Mouse (Mus musculus) heart, adult 2 months (tissue): ENCODE measurements at regions not wholly inside any gene's neighbourhood (a gene's known extent, or its start where the extent isn't known, plus 50 kb on each side); places are given as distances from the start of the nearest gene placed in this dataset.

Source experiments
- DNase-seq, 2 experiments: peaks; one replicate each; pipeline ENCODE4 v3.0.0; 2021
- H3K27ac ChIP-seq: fragments of 200-600 bp; 2 replicates; pipeline ENCODE4 v1.8.1; 2022
- H3K27me3 ChIP-seq: fragments of 200-500 bp; 2 replicates; pipeline ENCODE4 v1.6.1; 2012; ENCODE audit warnings: mild to moderate bottlenecking, low read length, inconsistent platforms, mixed read lengths; ENCODE audit not compliant: control insufficient read depth, insufficient read depth
- H3K36me3 ChIP-seq: fragments of 200-500 bp; 2 replicates; pipeline ENCODE4 v1.6.1; 2012; ENCODE audit warnings: low read length, inconsistent platforms; ENCODE audit not compliant: control insufficient read depth, insufficient read depth
- H3K4me1 ChIP-seq: fragments of 200-500 bp; 2 replicates; pipeline ENCODE4 v1.6.1; 2011; ENCODE audit warnings: low read length; ENCODE audit not compliant: control insufficient read depth, insufficient read depth
- H3K4me3 ChIP-seq: fragments of 200-600 bp; 2 replicates; pipeline ENCODE4 v1.8.1; 2022
- H3K79me2 ChIP-seq: fragments of 200-500 bp; replicated peaks from 2 replicates; pipeline ENCODE4 v1.6.1; 2012; ENCODE audit warnings: mild to moderate bottlenecking, inconsistent platforms, low read length, moderate library complexity, mixed read lengths; ENCODE audit not compliant: control insufficient read depth, insufficient read depth
- H3K9ac ChIP-seq: fragments of 200-500 bp; 2 replicates; pipeline ENCODE4 v1.6.1; 2012; ENCODE audit warnings: low read depth, mild to moderate bottlenecking, control low read depth, inconsistent platforms, low read length, mixed read lengths
- CTCF ChIP-seq: fragments of 200-600 bp; IDR thresholded peaks from 2 replicates; pipeline ENCODE4 v1.8.1; 2022; ENCODE audit warnings: antibody characterized with exemption, mild to moderate bottlenecking, moderate library complexity
- EP300 ChIP-seq: fragments of 200-500 bp; IDR thresholded peaks from 2 replicates; pipeline ENCODE4 v1.6.1; 2011; ENCODE audit warnings: low read depth, low read length, control low read depth; ENCODE audit not compliant: insufficient read depth
- POLR2A ChIP-seq: fragments of 200-500 bp; IDR thresholded peaks from 2 replicates; pipeline ENCODE4 v1.6.1; 2011; ENCODE audit warnings: mild to moderate bottlenecking, low read depth, low read length, control low read depth; ENCODE audit not compliant: insufficient read depth
- WGBS: fragments of 180-500 bp; shearing (Covaris S2); methylation state at CpG from one replicate; pipeline ENCODE4 v1.1.7; 2018; 5-methylcytosine and 5-hydroxymethylcytosine counted together
- intact Hi-C: fragments of 180-260 bp; cut with DNase I; formaldehyde crosslinking; loops from one replicate; pipeline ENCODE4 v1.15.1; 2025

- Histone ChIP-seq H3K79me2 (no peaks in the 10 kb centered on the region), H3K4me1 (peaks cover 20% of the 10 kb centered on the region), H3K9ac (no peak overlapping the region), H3K27ac (peak overlapping the region; percentile 57), H3K4me3 (no peak overlapping the region), H3K36me3 (no peaks in the 10 kb centered on the region), H3K27me3 (no peaks in the 10 kb centered on the region)
- intact Hi-C loops, result loop anchor here (5.0 kb wide), 1 partner anchor 151 kb away; no protein-coding TSS in a partner anchor
- DNase-seq, result peak; percentile 27 to 45
- 47% methylated on average over 21 of the region's 21 CpGs for WGBS
- TF ChIP-seq POLR2A (no peak), CTCF (no peak), EP300 (no peak)
These were observed 292.5 kb downstream of the Tgfb2 start for GRCm38 (mm10) chr1:186413064-186413885.

- Histone ChIP-seq H3K27me3 (no peaks in the 10 kb centered on the region), H3K36me3 (no peaks in the 10 kb centered on the region)
These were observed 293.5 kb downstream of the Tgfb2 start for GRCm38 (mm10) chr1:186412296-186412695.

GRCm38 (mm10) chr1:186408986-186409441 lies 291.9 kb upstream of the Lyplal1 start:
- WGBS, result 53% methylated on average over 10 of the region's 10 CpGs
- peak in 1 of 2 experiments; percentile 16 for DNase-seq
- H3K27ac ChIP-seq, result peak overlapping the region; percentile 9; the same call in 1 of the 2 replicates
- intact Hi-C loops, result loop anchor here (5.0 kb wide), 1 partner anchor 68 kb away; no protein-coding TSS in a partner anchor
- TF ChIP-seq EP300 (no peak), POLR2A (no peak), CTCF (no peak)
- no peaks in the 10 kb centered on the region for H3K36me3 ChIP-seq
- H3K79me2 ChIP-seq, result no peaks in the 10 kb centered on the region
- no peak overlapping the region for H3K4me3 ChIP-seq
- peaks cover 21% of the 10 kb centered on the region for H3K4me1 ChIP-seq
- no peak overlapping the region for H3K9ac ChIP-seq
- no peaks in the 10 kb centered on the region for H3K27me3 ChIP-seq

More at GRCm38 (mm10) chr1:186412296-186412695, 293.5 kb downstream of the Tgfb2 start:
- Histone ChIP-seq H3K79me2 (no peaks in the 10 kb centered on the region), H3K4me3 (no peak overlapping the region), H3K27ac (no peak overlapping the region; the same call in 1 of the 2 replicates), H3K9ac (no peak overlapping the region), H3K4me1 (peaks cover 24% of the 10 kb centered on the region)
- no peak for TF ChIP-seq POLR2A
- no peak for TF ChIP-seq CTCF
- no peak for TF ChIP-seq EP300
- WGBS, result 47% methylated on average over 2 of the region's 2 CpGs
- peak in 1 of 2 experiments; percentile 32 for DNase-seq
- intact Hi-C loops, result loop anchor here (5.0 kb wide), 1 partner anchor 150 kb away; no protein-coding TSS in a partner anchor

- Histone ChIP-seq H3K36me3 (no peaks in the 10 kb centered on the region), H3K27ac (no peak overlapping the region), H3K4me1 (peaks cover 18% of the 10 kb centered on the region), H3K9ac (no peak overlapping the region), H3K27me3 (no peaks in the 10 kb centered on the region), H3K4me3 (no peak overlapping the region), H3K79me2 (no peaks in the 10 kb centered on the region)
- peak in 1 of 2 experiments; percentile 30 for DNase-seq
- TF ChIP-seq EP300 (peak; percentile 73), POLR2A (0 out of 2 replicates have a peak, but pooled peaks have one; percentile 24), CTCF (no peak)
- intact Hi-C loops, result loop anchor here (5.0 kb wide), 1 partner anchor 70 kb away; no protein-coding TSS in a partner anchor
- 31% methylated on average over 8 of the region's 8 CpGs for WGBS
These were observed 290.5 kb upstream of the Lyplal1 start for GRCm38 (mm10) chr1:186407656-186408055.

- no peaks in the 10 kb centered on the region for H3K79me2 ChIP-seq
- WGBS, result 83% methylated on average over 5 of the region's 5 CpGs
- TF ChIP-seq EP300 (no peak), POLR2A (no peak), CTCF (no peak)
- H3K36me3 ChIP-seq, result no peaks in the 10 kb centered on the region
- no peak for DNase-seq
- no peak overlapping the region for H3K27ac ChIP-seq
- intact Hi-C loops, result loop anchor here (5.0 kb wide), 1 partner anchor 72 kb away; no protein-coding TSS in a partner anchor
- H3K4me3 ChIP-seq, result no peak overlapping the region
- H3K27me3 ChIP-seq, result no peaks in the 10 kb centered on the region
- H3K9ac ChIP-seq, result no peak overlapping the region
- H3K4me1 ChIP-seq, result peaks cover 13% of the 10 kb centered on the region
These were observed 288.6 kb upstream of the Lyplal1 start for GRCm38 (mm10) chr1:186405693-186406092.

GRCm38 (mm10) chr1:186399762-186400161 lies 282.7 kb upstream of the Lyplal1 start:
- WGBS, result 18% methylated on average over 8 of the region's 8 CpGs
- Histone ChIP-seq H3K4me3 (no peak overlapping the region), H3K27ac (no peak overlapping the region), H3K27me3 (no peaks in the 10 kb centered on the region), H3K79me2 (no peaks in the 10 kb centered on the region), H3K36me3 (no peaks in the 10 kb centered on the region), H3K9ac (no peak overlapping the region), H3K4me1 (no peaks in the 10 kb centered on the region; the same call in 1 of the 2 replicates)
- TF ChIP-seq CTCF, result no peak
- TF ChIP-seq POLR2A, result no peak
- 0 out of 2 replicates have a peak, but pooled peaks have one; percentile 20 for TF ChIP-seq EP300
- DNase-seq, result peak; percentile 46 to 67
- intact Hi-C loops, result no loop called here
